Mouse (Mus musculus) limb, embryonic 11.5 days (tissue): ENCODE measurements around the gene Rabgap1l. TPM values are rescaled to one million over a fixed set of nuclear protein-coding genes. Genes with fewer than 3 reads are reported as not detected.

Experiments used
- ATAC-seq: fragments of 200-750 bp; cut with Nextera tagmentation; 2 replicates; pipeline ENCODE4 v1.8.0; 2017; ENCODE audit warnings: low read depth; ENCODE audit not compliant: insufficient number of reproducible peaks, low FRiP score, low TSS enrichment
- DNase-seq: peaks from one replicate; pipeline ENCODE4 v3.0.0-alpha.2; 2015; ENCODE audit warnings: low spot score
- H3K27ac ChIP-seq: fragments of 300-500 bp; sonication (generic); replicated peaks from 2 replicates; pipeline ENCODE4 v1.5.1; 2014; ENCODE audit warnings: low read depth, mild to moderate bottlenecking, low read length
- H3K27me3 ChIP-seq: fragments of 300-500 bp; sonication (generic); 2 replicates; pipeline ENCODE4 v1.6.1; 2014; ENCODE audit warnings: mild to moderate bottlenecking, low read length, mixed read lengths; ENCODE audit not compliant: control insufficient read depth, insufficient read depth
- H3K36me3 ChIP-seq: fragments of 300-500 bp; sonication (generic); 2 replicates; pipeline ENCODE4 v1.6.1; 2014; ENCODE audit warnings: mild to moderate bottlenecking, low read length, moderate library complexity, mixed read lengths; ENCODE audit not compliant: control insufficient read depth, insufficient read depth
- H3K4me1 ChIP-seq: fragments of 300-500 bp; sonication (generic); 2 replicates; pipeline ENCODE4 v1.6.1; 2014; ENCODE audit warnings: low read length, mixed read lengths; ENCODE audit not compliant: control insufficient read depth, insufficient read depth
- H3K4me2 ChIP-seq: fragments of 300-500 bp; sonication (generic); 2 replicates; pipeline ENCODE4 v1.6.1; 2014; ENCODE audit warnings: low read depth, mild to moderate bottlenecking, moderate library complexity; ENCODE audit not compliant: severe bottlenecking
- H3K4me3 ChIP-seq: fragments of 300-500 bp; sonication (generic); 2 replicates; pipeline ENCODE4 v1.5.1; 2014; ENCODE audit warnings: low read depth, low read length
- H3K9ac ChIP-seq: fragments of 300-500 bp; sonication (generic); 2 replicates; pipeline ENCODE4 v1.6.1; 2014; ENCODE audit warnings: mild to moderate bottlenecking, low read length
- H3K9me3 ChIP-seq: fragments of 300-500 bp; sonication (generic); 2 replicates; pipeline ENCODE4 v1.6.1; 2016; ENCODE audit warnings: low read length; ENCODE audit not compliant: control insufficient read depth
- WGBS: fragments of 180-500 bp; shearing (Covaris S2); extraction: QIAGEN DNeasy Blood & Tissue Kit; methylation state at CpG from one replicate; pipeline ENCODE4 v1.1.7; 2014; 5-methylcytosine and 5-hydroxymethylcytosine counted together
- polyA plus RNA-seq: library from polyadenylated mRNA; unstranded; fragments of >200 nt; fragmentation: Nextera tagmentation; extraction: Ambion mirVana; gene quantifications from 2 replicates; pipeline ENCODE4 v1.2.1, GENCODE M21; 2014

Gene Rabgap1l
- polyA plus RNA-seq, 1 experiment from 2014 or later, result 14.3 TPM

GRCm38 (mm10) chr1:160823638-160824037, 30.6 kb upstream of the Rabgap1l start:
- no peak overlapping the region for H3K4me2 ChIP-seq
- H3K36me3 ChIP-seq, result no peaks in the 10 kb centered on the region
- no peaks in the 10 kb centered on the region for H3K27me3 ChIP-seq
- DNase-seq, result no peak
- 90% methylated on average over 3 of the region's 3 CpGs for WGBS
- no peak overlapping the region for H3K27ac ChIP-seq
- no peak for ATAC-seq
- no peak overlapping the region for H3K4me3 ChIP-seq
- H3K9ac ChIP-seq, result no peak overlapping the region
- no peaks in the 10 kb centered on the region for H3K9me3 ChIP-seq
- no peaks in the 10 kb centered on the region for H3K4me1 ChIP-seq

- WGBS, result 91% methylated on average over 5 of the region's 5 CpGs
- no peaks in the 10 kb centered on the region for H3K4me1 ChIP-seq
- no peak overlapping the region for H3K4me2 ChIP-seq
- H3K4me3 ChIP-seq, result no peak overlapping the region
- DNase-seq (no peak), ATAC-seq (no peak)
- no peaks in the 10 kb centered on the region for H3K27me3 ChIP-seq
- no peaks in the 10 kb centered on the region for H3K9me3 ChIP-seq
- H3K27ac ChIP-seq, result no peak overlapping the region
- H3K36me3 ChIP-seq, result no peaks in the 10 kb centered on the region
- H3K9ac ChIP-seq, result no peak overlapping the region
Observed at GRCm38 (mm10) chr1:160814198-160814597, 21.2 kb upstream of the Rabgap1l start.

GRCm38 (mm10) chr1:160812428-160812827, 19.4 kb upstream of the Rabgap1l start:
- Histone ChIP-seq H3K27ac (no peak overlapping the region), H3K9ac (no peak overlapping the region), H3K4me3 (no peak overlapping the region), H3K9me3 (no peaks in the 10 kb centered on the region), H3K4me1 (no peaks in the 10 kb centered on the region), H3K36me3 (no peaks in the 10 kb centered on the region), H3K27me3 (no peaks in the 10 kb centered on the region), H3K4me2 (no peak overlapping the region)
- no peak for ATAC-seq
- DNase-seq, result no peak

- Histone ChIP-seq H3K4me2 (no peak overlapping the region), H3K9me3 (no peaks in the 10 kb centered on the region), H3K4me1 (no peaks in the 10 kb centered on the region), H3K9ac (no peak overlapping the region), H3K36me3 (no peaks in the 10 kb centered on the region), H3K27me3 (no peaks in the 10 kb centered on the region), H3K27ac (no peak overlapping the region), H3K4me3 (no peak overlapping the region)
- ATAC-seq (no peak), DNase-seq (no peak)
- WGBS, result 81% methylated on average over 1 of the region's 1 CpGs
Observed at GRCm38 (mm10) chr1:160811930-160812329, 18.9 kb upstream of the Rabgap1l start.

- DNase-seq, result no peak
- Histone ChIP-seq H3K36me3 (no peaks in the 10 kb centered on the region), H3K4me1 (no peaks in the 10 kb centered on the region), H3K9me3 (no peaks in the 10 kb centered on the region), H3K9ac (no peak overlapping the region), H3K4me3 (no peak overlapping the region), H3K4me2 (no peak overlapping the region), H3K27ac (no peak overlapping the region), H3K27me3 (no peaks in the 10 kb centered on the region)
- WGBS, result 48% methylated on average over 2 of the region's 2 CpGs
- ATAC-seq, result no peak
Observed at GRCm38 (mm10) chr1:160805268-160805667, 12.3 kb upstream of the Rabgap1l start.

- 84% methylated on average over 3 of the region's 3 CpGs for WGBS
- no peak overlapping the region for H3K9ac ChIP-seq
- H3K9me3 ChIP-seq, result no peaks in the 10 kb centered on the region
- no peaks in the 10 kb centered on the region for H3K27me3 ChIP-seq
- H3K4me1 ChIP-seq, result no peaks in the 10 kb centered on the region
- no peaks in the 10 kb centered on the region for H3K36me3 ChIP-seq
- no peak overlapping the region for H3K4me2 ChIP-seq
- H3K27ac ChIP-seq, result no peak overlapping the region
- ATAC-seq (no peak), DNase-seq (no peak)
- no peak overlapping the region for H3K4me3 ChIP-seq
Observed at GRCm38 (mm10) chr1:160799972-160800371, 7.0 kb upstream of the Rabgap1l start.

GRCm38 (mm10) chr1:160795016-160795415, 2.0 kb upstream of the Rabgap1l start:
- no peak overlapping the region for H3K4me2 ChIP-seq
- no peaks in the 10 kb centered on the region for H3K9me3 ChIP-seq
- H3K27me3 ChIP-seq, result no peaks in the 10 kb centered on the region
- no peaks in the 10 kb centered on the region for H3K36me3 ChIP-seq
- DNase-seq (no peak), ATAC-seq (no peak)
- no peak overlapping the region for H3K9ac ChIP-seq
- 78% methylated on average over 2 of the region's 2 CpGs for WGBS
- peaks cover 5% of the 10 kb centered on the region; the same call in 1 of the 2 replicates for H3K4me1 ChIP-seq
- H3K4me3 ChIP-seq, result no peak overlapping the region
- H3K27ac ChIP-seq, result no peak overlapping the region

- no peak overlapping the region for H3K4me3 ChIP-seq
- no peak overlapping the region for H3K9ac ChIP-seq
- ATAC-seq (no peak), DNase-seq (no peak)
- WGBS, result 79% methylated on average over 13 of the region's 13 CpGs
- no peaks in the 10 kb centered on the region for H3K27me3 ChIP-seq
- H3K4me2 ChIP-seq, result no peak overlapping the region
- peaks cover 5% of the 10 kb centered on the region; the same call in 1 of the 2 replicates for H3K4me1 ChIP-seq
- no peaks in the 10 kb centered on the region for H3K36me3 ChIP-seq
- no peak overlapping the region for H3K27ac ChIP-seq
- H3K9me3 ChIP-seq, result no peaks in the 10 kb centered on the region
Observed at GRCm38 (mm10) chr1:160793791-160794757, 1.1 kb upstream of the Rabgap1l start.
